Mouse (Mus musculus) CH12.LX (cell line): ENCODE results near the gene Fam193b.
A peak's percentile ranks its signal among the peaks of the same experiment; 100 is the strongest.

Source experiments
- BHLHE40 ChIP-seq: IDR thresholded peaks from 2 replicates; pipeline ENCODE4 v1.6.1; 2011; ENCODE audit warnings: mild to moderate bottlenecking, low read depth, low read length, improper control_type of control experiment
- CTCF ChIP-seq, 2 experiments: IDR thresholded peaks in 1 of 2; conservative IDR thresholded peaks in 1 of 2; 2 replicates each; pipeline ENCODE4 v1.5.1; 2011 to 2012; ENCODE audit warnings: low read depth in 2 of 2, low read length in 2 of 2, improper control_type of control experiment in 1 of 2, inconsistent platforms in 1 of 2, mild to moderate bottlenecking in 1 of 2, moderate library complexity in 1 of 2
- RCOR1 ChIP-seq: conservative IDR thresholded peaks from 2 replicates; pipeline ENCODE4 v1.6.1; 2012; ENCODE audit warnings: low read depth, mild to moderate bottlenecking, inconsistent platforms, low read length, improper control_type of control experiment
- ZC3H11A ChIP-seq: IDR thresholded peaks from 2 replicates; pipeline ENCODE4 v1.6.1; 2012; ENCODE audit warnings: low read depth, mild to moderate bottlenecking, inconsistent platforms, low read length, improper control_type of control experiment

DNA sequence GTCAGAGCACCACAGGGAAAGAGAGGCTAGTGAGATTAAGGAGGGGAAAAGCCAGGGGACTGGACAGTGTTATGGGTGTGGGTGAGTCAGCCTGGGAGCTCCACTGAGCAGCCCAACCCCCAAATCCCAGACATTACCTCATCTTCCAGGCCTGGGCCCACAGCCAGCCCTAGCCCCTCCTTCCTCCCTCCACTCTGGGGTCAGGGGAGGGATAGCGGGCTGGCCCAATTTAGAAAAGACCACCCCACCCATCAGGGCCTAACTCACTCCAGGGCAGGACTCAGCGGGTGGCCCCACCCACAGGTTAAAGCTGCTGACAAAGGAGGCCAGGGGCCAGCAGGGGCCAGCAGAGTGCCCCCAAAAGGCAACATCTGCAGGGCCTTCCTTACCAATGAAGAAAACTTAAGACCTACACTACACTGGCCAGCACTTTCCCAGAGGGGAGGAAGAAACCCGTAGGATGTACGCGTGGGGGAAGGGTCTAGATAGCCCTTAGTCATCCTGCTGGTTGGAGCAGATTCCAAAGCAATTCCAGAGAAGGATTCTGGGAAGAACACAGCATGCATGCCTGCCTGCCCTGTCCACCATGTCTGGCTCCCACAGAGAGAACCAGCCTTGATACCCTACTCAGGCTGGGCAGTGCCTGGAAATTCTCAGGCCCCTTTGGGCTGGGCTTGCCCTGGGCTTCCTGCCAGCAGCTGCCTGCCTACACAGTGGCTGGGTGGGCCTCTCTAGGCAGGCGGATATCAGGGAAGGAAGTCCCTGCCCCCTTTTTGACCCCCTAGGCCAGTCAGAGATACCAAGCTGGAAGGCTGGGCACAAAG is 60.0 kb downstream of the Fam193b start:
- TF ChIP-seq CTCF (conservative IDR thresholded peaks at IDR 0.05 in 1 of 2, IDR thresholded peaks at IDR 0.05 in 1 of 2; ENCODE audit: low read depth in 2 of 2, low read length in 2 of 2) (peak in 1 of 2 experiments; percentile 42; a peak in 2 of 4 replicates), ZC3H11A (no peak), BHLHE40 (no peak), RCOR1 (no peak)
